Comparison of ENCODE assay signal across 13 mouse cellular contexts in the genomic region with DNA sequence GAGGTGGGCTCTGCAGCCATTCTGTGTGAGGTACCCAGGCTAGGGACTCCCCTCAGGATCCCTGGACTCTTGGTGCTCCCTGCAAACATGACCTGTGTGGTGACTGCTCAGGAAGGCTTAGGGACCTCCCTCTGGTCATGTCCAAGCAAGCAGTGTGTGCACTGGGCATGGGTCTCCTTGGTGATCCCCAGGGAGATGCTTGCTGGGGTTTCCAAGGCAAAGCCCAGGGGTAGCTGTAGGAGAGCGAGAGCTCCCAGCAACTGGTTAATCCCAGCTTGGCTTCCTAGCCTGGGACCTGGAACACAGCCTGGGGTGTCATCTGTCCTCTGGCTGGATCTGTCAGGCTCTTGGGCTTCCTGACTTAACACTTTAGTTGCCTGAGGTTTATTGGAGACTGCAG. TPM values are rescaled to one million over a fixed set of nuclear protein-coding genes. Genes with fewer than 3 reads are reported as not detected.
DNase-seq lines count a peak whose midpoint lies in the region; ATAC-seq and TF ChIP-seq lines count a peak whose summit lies in the region.
"Had no signal": no experiment of that assay in that cellular context is flagged by ENCODE, and none has a peak within 500 bp of the region (broad histone marks: within the 10 kb centered on the region; RNA-seq: fewer than 3 reads in every experiment).

No protein-coding gene starts in this region.

- H3K27me3 ChIP-seq in heart, embryonic 16.5 days (ENCODE audit: control insufficient read depth, insufficient read depth, low read length): no peaks in the 10 kb centered on the region
- no peaks in the 10 kb centered on the region for H3K27me3 ChIP-seq in lung, postnatal 0 days (replicated peaks; ENCODE audit: insufficient read depth, low read length)
- no peaks in the 10 kb centered on the region for H3K27me3 ChIP-seq in liver, embryonic 16.5 days (ENCODE audit: control insufficient read depth, insufficient read depth, low read depth, low read length)
- H3K27me3 ChIP-seq: lung, embryonic 15.5 days had no signal

- H3K4me3 ChIP-seq in heart, embryonic 16.5 days (ENCODE audit: low read length): no peak overlapping the region
- no peak overlapping the region for H3K4me3 ChIP-seq in lung, postnatal 0 days (ENCODE audit: low read depth, low read length)
- no peak overlapping the region for H3K4me3 ChIP-seq in liver, embryonic 16.5 days (ENCODE audit: low read depth, low read length)
- H3K4me3 ChIP-seq: layer of hippocampus, adult 2 months; lung, embryonic 15.5 days had no signal

- ATAC-seq in heart, embryonic 16.5 days (replicated peaks; ENCODE audit: extremely low read depth, insufficient read depth, low FRiP score): 0 out of 2 replicates have a peak, but pooled peaks have one; percentile 18
- peak; percentile 20 for ATAC-seq in lung, postnatal 0 days
- ATAC-seq in liver, embryonic 16.5 days (ENCODE audit: low read depth): no peak

- DNase-seq in heart, adult 8-10 months (ENCODE audit: low spot score): no peak
- DNase-seq in lung, postnatal 0 days (ENCODE audit: low spot score): no peak
- DNase-seq in lung, postnatal 25 days (ENCODE audit: low spot score): no peak
- peak; percentile 33 to 51 for DNase-seq in gastrocnemius, adult 8-10 months (ENCODE audit: low spot score in 2 of 2)
- no peak for DNase-seq in natural killer cell, adult 2 months (ENCODE audit: low spot score in 2 of 2)
- no peak for DNase-seq in kidney, adult 9 months

- no peak overlapping the region for H3K27ac ChIP-seq in heart, embryonic 16.5 days (ENCODE audit: low read length)
- no peak overlapping the region for H3K27ac ChIP-seq in lung, postnatal 0 days (ENCODE audit: low read length)
- peak overlapping the region; percentile 97 for H3K27ac ChIP-seq in liver, embryonic 16.5 days (ENCODE audit: low read length)
- H3K27ac ChIP-seq: layer of hippocampus, adult 2 months; lung, embryonic 15.5 days had no signal

- 81% methylated on average over 1 of the region's 1 CpGs for WGBS in heart, embryonic 16.5 days
- 64% methylated on average over 1 of the region's 1 CpGs for WGBS in lung, postnatal 0 days
- WGBS in liver, embryonic 16.5 days (ENCODE audit: insufficient replicate concordance): 83% methylated on average over 1 of the region's 1 CpGs

- H3K36me3 ChIP-seq in heart, embryonic 16.5 days (ENCODE audit: control insufficient read depth, insufficient read depth): peaks cover 3% of the 10 kb centered on the region; the same call in 1 of the 2 replicates
- peaks cover 27% of the 10 kb centered on the region for H3K36me3 ChIP-seq in lung, postnatal 0 days (ENCODE audit: insufficient read depth, low read length)
- peaks cover 9% of the 10 kb centered on the region; the same call in 1 of the 2 replicates for H3K36me3 ChIP-seq in liver, embryonic 16.5 days (ENCODE audit: control insufficient read depth, insufficient read depth)

- no peak overlapping the region for H3K9ac ChIP-seq in heart, embryonic 16.5 days (ENCODE audit: low read length)
- no peak overlapping the region for H3K9ac ChIP-seq in lung, postnatal 0 days (replicated peaks; ENCODE audit: low read depth)
- H3K9ac ChIP-seq in liver, embryonic 16.5 days (ENCODE audit: low read depth, low read length): peak overlapping the region; percentile 58
- H3K9ac ChIP-seq: lung, embryonic 15.5 days had no signal

- TF ChIP-seq CTCF in lung, postnatal 0 days (IDR thresholded peaks at IDR 0.05): no peak

- H3K9me3 ChIP-seq in heart, embryonic 16.5 days (replicated peaks; ENCODE audit: control insufficient read depth, low read length): no peaks in the 10 kb centered on the region
- H3K9me3 ChIP-seq in lung, postnatal 0 days (ENCODE audit: low read length): no peaks in the 10 kb centered on the region
- no peaks in the 10 kb centered on the region for H3K9me3 ChIP-seq in liver, embryonic 16.5 days (replicated peaks; ENCODE audit: control insufficient read depth, low read length)
- H3K9me3 ChIP-seq: lung, embryonic 15.5 days had no signal

- no peak for TF ChIP-seq EP300 in lung, postnatal 0 days (IDR thresholded peaks at IDR 0.05)

- no peaks in the 10 kb centered on the region for H3K4me1 ChIP-seq in heart, embryonic 16.5 days (ENCODE audit: control insufficient read depth, insufficient read depth, low read length)
- H3K4me1 ChIP-seq in lung, postnatal 0 days (ENCODE audit: insufficient read depth, low read depth, low read length): no peaks in the 10 kb centered on the region
- peaks cover 43% of the 10 kb centered on the region for H3K4me1 ChIP-seq in liver, embryonic 16.5 days (ENCODE audit: control insufficient read depth, low read depth, low read length)
- H3K4me1 ChIP-seq: lung, embryonic 15.5 days had no signal

- no peak overlapping the region for H3K4me2 ChIP-seq in heart, embryonic 16.5 days (ENCODE audit: low read depth, low read length)
- no peak overlapping the region for H3K4me2 ChIP-seq in lung, postnatal 0 days (replicated peaks; ENCODE audit: low read depth, low read length)
- H3K4me2 ChIP-seq in liver, embryonic 16.5 days (ENCODE audit: low read depth, low read length): no peak overlapping the region
- H3K4me2 ChIP-seq: lung, embryonic 15.5 days had no signal

RNA-seq across cellular contexts. Expression of a gene that starts 13.1 kb away (rescaled TPM):
- not detected in 2 replicates for polyA plus RNA-seq in heart, embryonic 16.5 days (2015; fragmentation: Nextera tagmentation; extraction: Ambion mirVana)
- total RNA-seq in heart, adult 8-10 months (2022): under 1 TPM in 2 of 4 experiments, not detected in 2; 0.34 to 0.37 TPM
- 0.21 and 0.46 TPM in 2 replicates for polyA plus RNA-seq in lung, postnatal 0 days (2015; fragmentation: Nextera tagmentation; extraction: Ambion mirVana)
- total RNA-seq in gastrocnemius, adult 8-10 months (2022): 1 to 10 TPM in 1 of 4 experiments, not detected in 3; 1.3 TPM
- polyA plus RNA-seq in liver, embryonic 16.5 days (2015; fragmentation: Nextera tagmentation; extraction: Ambion mirVana): not detected in 2 replicates
- total RNA-seq: layer of hippocampus, adult 2 months had no signal
- polyA plus RNA-seq: lung, embryonic 15.5 days; neural tube, embryonic 11.5 days; small intestine, adult 2 months had no signal

RNA-seq across cellular contexts. Expression of a gene that starts 19.4 kb away (rescaled TPM):
- not detected in 2 replicates for polyA plus RNA-seq in heart, embryonic 16.5 days (2015; fragmentation: Nextera tagmentation; extraction: Ambion mirVana)
- total RNA-seq in heart, adult 8-10 months (2022): 1 to 10 TPM in 2 of 4 experiments, under 1 TPM in 2; 0.60 to 4.5 (median 1.7) TPM
- 0.21 TPM in 1 of 2 replicates, not detected in the other for polyA plus RNA-seq in lung, postnatal 0 days (2015; fragmentation: Nextera tagmentation; extraction: Ambion mirVana)
- total RNA-seq in gastrocnemius, adult 8-10 months (2022): not detected
- not detected in 2 replicates for polyA plus RNA-seq in liver, embryonic 16.5 days (2015; fragmentation: Nextera tagmentation; extraction: Ambion mirVana)
- total RNA-seq: layer of hippocampus, adult 2 months had no signal
- polyA plus RNA-seq: lung, embryonic 15.5 days; neural tube, embryonic 11.5 days; small intestine, adult 2 months; thymus, postnatal 0 days had no signal

RNA-seq across cellular contexts. Expression of a gene that starts 27.8 kb away (rescaled TPM):
- 4.4 and 5.8 TPM in 2 replicates for polyA plus RNA-seq in heart, embryonic 16.5 days (2015; fragmentation: Nextera tagmentation; extraction: Ambion mirVana)
- 1 to 10 TPM; 3.1 to 4.4 (median 3.5) TPM for total RNA-seq in heart, adult 8-10 months (2022)
- polyA plus RNA-seq in lung, postnatal 0 days (2015; fragmentation: Nextera tagmentation; extraction: Ambion mirVana): 5.7 and 6.4 TPM in 2 replicates
- 1 to 10 TPM in 2 of 4 experiments, under 1 TPM in 2; 0.68 to 1.4 (median 0.96) TPM for total RNA-seq in gastrocnemius, adult 8-10 months (2022)
- 5.1 and 6.1 TPM in 2 replicates for polyA plus RNA-seq in liver, embryonic 16.5 days (2015; fragmentation: Nextera tagmentation; extraction: Ambion mirVana)

RNA-seq across cellular contexts. Expression of a gene that starts 31.0 kb away (rescaled TPM):
- polyA plus RNA-seq in heart, embryonic 16.5 days (2015; fragmentation: Nextera tagmentation; extraction: Ambion mirVana): not detected in 2 replicates
- under 1 TPM in 1 of 4 experiments, not detected in 3; 0.75 TPM for total RNA-seq in heart, adult 8-10 months (2022)
- 4.0 and 5.7 TPM in 2 replicates for polyA plus RNA-seq in lung, postnatal 0 days (2015; fragmentation: Nextera tagmentation; extraction: Ambion mirVana)
- 1 to 10 TPM in 3 of 4 experiments, not detected in 1; 1.8 to 4.2 (median 2.1) TPM for total RNA-seq in gastrocnemius, adult 8-10 months (2022)
- 1.0 and 1.1 TPM in 2 replicates for polyA plus RNA-seq in liver, embryonic 16.5 days (2015; fragmentation: Nextera tagmentation; extraction: Ambion mirVana)
- total RNA-seq: layer of hippocampus, adult 2 months had no signal
- polyA plus RNA-seq: lung, embryonic 15.5 days; neural tube, embryonic 11.5 days; small intestine, adult 2 months had no signal

Comparison
In these comparisons a context has a peak if more than half of its experiments do, and no peak if none do; other contexts are left out.
1. DNase-seq: peak in gastrocnemius, adult 8-10 months (2 of 2); none in heart, adult 8-10 months (single experiment), lung, postnatal 0 days (single experiment), lung, postnatal 25 days (single experiment), natural killer cell, adult 2 months (0 of 2) and kidney, adult 9 months (single experiment).